Mouse (Mus musculus) heart, postnatal 0 days (tissue): Measurements from ENCODE around the gene Zfand3. TPM values are rescaled to one million over a fixed set of nuclear protein-coding genes. Genes with fewer than 3 reads are reported as not detected.

ENCODE experiments used
- ATAC-seq: fragments of 200-750 bp; cut with Nextera tagmentation; 2 replicates; pipeline ENCODE4 v1.8.0; 2017; ENCODE audit warnings: low read depth, moderate number of reproducible peaks, moderate library complexity; ENCODE audit not compliant: insufficient read depth
- DNase-seq: peaks from one replicate; pipeline ENCODE4 v3.0.0-alpha.2; 2016; ENCODE audit warnings: low spot score
- H3K27ac ChIP-seq: fragments of 300-500 bp; sonication (generic); 2 replicates; pipeline ENCODE4 v1.5.1; 2014; ENCODE audit warnings: low read depth, mild to moderate bottlenecking
- H3K27me3 ChIP-seq: fragments of 300-500 bp; sonication (generic); 2 replicates; pipeline ENCODE4 v1.6.1; 2014; ENCODE audit warnings: low read length, mixed read lengths; ENCODE audit not compliant: control insufficient read depth, insufficient read depth
- H3K36me3 ChIP-seq: fragments of 300-500 bp; sonication (generic); replicated peaks from 2 replicates; pipeline ENCODE4 v1.6.1; 2014; ENCODE audit warnings: low read length, mixed read lengths; ENCODE audit not compliant: control insufficient read depth, insufficient read depth
- H3K4me1 ChIP-seq: fragments of 300-500 bp; sonication (generic); 2 replicates; pipeline ENCODE4 v1.6.1; 2014; ENCODE audit warnings: antibody characterized with exemption; ENCODE audit not compliant: control insufficient read depth, insufficient read depth
- H3K4me2 ChIP-seq: fragments of 300-500 bp; sonication (generic); 2 replicates; pipeline ENCODE4 v1.6.1; 2014; ENCODE audit warnings: low read depth, mild to moderate bottlenecking, low read length, moderate library complexity
- H3K4me3 ChIP-seq: fragments of 300-500 bp; sonication (generic); 2 replicates; pipeline ENCODE4 v1.5.1; 2014; ENCODE audit warnings: low read depth, low read length
- H3K9ac ChIP-seq: fragments of 300-500 bp; sonication (generic); replicated peaks from 2 replicates; pipeline ENCODE4 v1.6.1; 2014; ENCODE audit warnings: low read depth, low read length, mixed read lengths
- H3K9me3 ChIP-seq: fragments of 300-500 bp; sonication (generic); replicated peaks from 2 replicates; pipeline ENCODE4 v1.6.1; 2016; ENCODE audit warnings: low read length; ENCODE audit not compliant: control insufficient read depth
- CTCF ChIP-seq: IDR thresholded peaks from 2 replicates; pipeline ENCODE4 v1.5.1; 2016; ENCODE audit warnings: antibody characterized with exemption, control low read depth, low read depth
- EP300 ChIP-seq: IDR thresholded peaks from 2 replicates; pipeline ENCODE4 v1.6.1; 2016; ENCODE audit warnings: antibody characterized with exemption, low read depth
- WGBS: fragments of 180-500 bp; shearing (Covaris S2); extraction: QIAGEN DNeasy Blood & Tissue Kit; methylation state at CpG from one replicate; pipeline ENCODE4 v1.1.7; 2014; 5-methylcytosine and 5-hydroxymethylcytosine counted together
- polyA plus RNA-seq: library from polyadenylated mRNA; unstranded; fragments of >200 nt; fragmentation: Nextera tagmentation; extraction: Ambion mirVana; gene quantifications from 2 replicates; pipeline ENCODE4 v1.2.1, GENCODE M21; 2015
- total RNA-seq: library from RNA; depleted of rRNA; stranded (reverse); fragments of >200 nt; gene quantifications from 2 replicates; pipeline ENCODE4 v1.2.3, GENCODE M21; 2014; ENCODE audit warnings: low replicate concordance; rRNA removed

Gene Zfand3
- total RNA-seq, result 77.7 and 131 TPM in 2 replicates
- polyA plus RNA-seq, result 49.0 and 53.2 TPM in 2 replicates

DNA sequence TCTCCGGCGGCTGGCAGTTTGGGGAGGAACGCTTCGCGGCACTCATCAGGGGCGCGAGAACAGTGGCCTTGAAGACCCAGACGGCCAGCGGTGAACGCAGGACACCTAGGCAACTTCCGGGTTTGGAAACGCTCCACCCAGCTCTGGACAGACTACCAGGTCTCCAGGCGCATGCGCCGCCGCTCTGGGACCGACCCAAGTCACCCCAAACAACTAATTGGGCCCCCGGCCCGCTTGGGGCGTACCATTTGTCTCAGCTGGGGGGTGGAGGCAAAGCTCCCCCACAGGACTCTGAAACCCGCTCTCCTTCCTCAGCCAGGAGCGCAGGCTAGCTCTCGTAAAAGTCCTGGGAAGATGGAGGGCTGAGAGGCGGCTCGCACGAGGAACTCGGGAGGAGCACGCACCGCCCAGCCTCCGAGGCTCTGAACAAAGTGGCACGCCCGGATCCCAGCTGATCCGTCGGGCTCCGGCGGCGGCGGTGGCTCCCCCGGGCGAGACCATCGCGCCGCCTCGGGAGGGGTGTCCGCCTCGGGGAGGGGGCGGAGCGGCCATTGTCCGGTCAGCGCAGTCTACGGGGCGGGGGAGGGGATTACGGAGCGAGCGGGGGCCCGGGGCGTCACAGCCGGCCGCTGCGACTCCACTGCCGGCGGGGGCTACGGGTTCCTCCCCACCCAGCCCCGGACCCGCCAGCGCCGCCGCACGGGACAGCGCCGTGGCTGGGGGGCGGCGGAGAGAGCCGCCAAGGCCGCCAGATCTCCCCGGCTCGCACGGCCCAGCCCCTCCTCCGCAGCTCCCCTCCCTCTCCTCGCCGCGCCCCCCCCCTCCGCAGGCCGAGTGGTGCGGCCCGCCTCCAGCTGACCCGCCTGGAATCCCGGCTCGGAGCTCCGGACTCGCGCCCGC is at the start of gene Zfand3:
TSS of gene Zfand3 (plus strand) at position 531 of the 900 bp plus-strand sequence.
- ATAC-seq, result peak; percentile 93
- peak within 1 kb of the TSS; percentile 96 for H3K4me3 ChIP-seq
- peak; percentile 93 for DNase-seq
- no peaks in the 10 kb centered on the region for H3K36me3 ChIP-seq
- H3K27me3 ChIP-seq, result no peaks in the 10 kb centered on the region
- peak within 1 kb of the TSS; percentile 76 for H3K4me2 ChIP-seq
- peak within 1 kb of the TSS; percentile 99 for H3K9ac ChIP-seq
- H3K9me3 ChIP-seq, result no peaks in the 10 kb centered on the region
- H3K4me1 ChIP-seq, result peaks cover 31% of the 10 kb centered on the region
- no peak for TF ChIP-seq CTCF
- peak; percentile 43; the same call in 1 of the 2 replicates for TF ChIP-seq EP300
- peak within 1 kb of the TSS; percentile 95 for H3K27ac ChIP-seq
- WGBS, result under 1% methylated on average over 55 of the region's 93 CpGs

- ATAC-seq (no peak), DNase-seq (no peak)
- Histone ChIP-seq H3K4me2 (no peak overlapping the region), H3K4me3 (no peak overlapping the region), H3K27me3 (no peaks in the 10 kb centered on the region), H3K4me1 (no peaks in the 10 kb centered on the region), H3K36me3 (no peaks in the 10 kb centered on the region), H3K27ac (no peak overlapping the region), H3K9ac (no peak overlapping the region), H3K9me3 (peaks cover 11% of the 10 kb centered on the region; the same call in 1 of the 2 replicates)
- TF ChIP-seq CTCF (no peak), EP300 (no peak)
- 43% methylated on average over 8 of the region's 8 CpGs for WGBS
Measured at GRCm38 (mm10) chr17:29955880-29956279, 48.7 kb upstream of the Zfand3 start.

DNA sequence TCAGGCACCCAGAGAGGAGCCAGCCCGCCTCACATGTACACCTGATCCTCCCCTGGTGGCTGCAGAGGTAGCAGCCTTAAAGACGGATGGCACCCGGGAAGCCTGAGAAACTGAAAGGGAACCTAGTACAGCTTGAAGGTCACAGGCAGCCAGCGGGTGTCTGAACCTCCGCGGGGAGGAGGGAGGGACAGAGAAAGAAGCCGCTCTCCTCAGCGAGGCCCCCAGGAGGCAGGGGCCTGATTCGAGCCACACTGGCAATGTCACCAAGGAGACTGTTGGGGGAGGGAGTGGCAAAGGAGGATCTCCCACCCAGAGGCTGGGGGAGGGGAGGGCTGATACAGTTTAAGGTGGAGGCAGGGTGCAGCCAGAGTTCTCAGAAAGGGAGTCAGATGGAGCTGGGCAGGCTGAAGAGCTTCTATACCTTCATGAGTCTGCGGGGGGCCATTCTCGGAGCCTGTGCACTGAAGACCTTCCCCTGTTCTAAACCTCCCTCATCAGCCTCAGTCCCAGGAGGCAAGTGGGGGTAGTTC is 40.7 kb upstream of the Zfand3 start:
- no peak for DNase-seq
- H3K4me1 ChIP-seq, result no peaks in the 10 kb centered on the region; the same call in 1 of the 2 replicates
- TF ChIP-seq CTCF, result no peak
- no peak for TF ChIP-seq EP300
- H3K4me2 ChIP-seq, result peak overlapping the region; percentile 55
- peak overlapping the region; percentile 31 for H3K4me3 ChIP-seq
- H3K9me3 ChIP-seq, result no peaks in the 10 kb centered on the region
- no peaks in the 10 kb centered on the region for H3K36me3 ChIP-seq
- no peak overlapping the region for H3K27ac ChIP-seq
- peaks cover 18% of the 10 kb centered on the region; the same call in 1 of the 2 replicates for H3K27me3 ChIP-seq
- H3K9ac ChIP-seq, result 0 out of 2 replicates have a peak overlapping the region, but pooled peaks have one; percentile 0
- WGBS, result 5% methylated on average over 11 of the region's 11 CpGs
- ATAC-seq, result peak; percentile 51

GRCm38 (mm10) chr17:29965506-29965905 is 39.0 kb upstream of the Zfand3 start:
- ATAC-seq (no peak), DNase-seq (no peak)
- TF ChIP-seq CTCF, result no peak
- TF ChIP-seq EP300, result no peak
- Histone ChIP-seq H3K4me2 (no peak overlapping the region), H3K9ac (no peak overlapping the region), H3K36me3 (no peaks in the 10 kb centered on the region), H3K4me1 (no peaks in the 10 kb centered on the region; the same call in 1 of the 2 replicates), H3K4me3 (no peak overlapping the region), H3K27me3 (peaks cover 18% of the 10 kb centered on the region; the same call in 1 of the 2 replicates), H3K9me3 (no peaks in the 10 kb centered on the region), H3K27ac (no peak overlapping the region)
- 56% methylated on average over 5 of the region's 5 CpGs for WGBS

DNA sequence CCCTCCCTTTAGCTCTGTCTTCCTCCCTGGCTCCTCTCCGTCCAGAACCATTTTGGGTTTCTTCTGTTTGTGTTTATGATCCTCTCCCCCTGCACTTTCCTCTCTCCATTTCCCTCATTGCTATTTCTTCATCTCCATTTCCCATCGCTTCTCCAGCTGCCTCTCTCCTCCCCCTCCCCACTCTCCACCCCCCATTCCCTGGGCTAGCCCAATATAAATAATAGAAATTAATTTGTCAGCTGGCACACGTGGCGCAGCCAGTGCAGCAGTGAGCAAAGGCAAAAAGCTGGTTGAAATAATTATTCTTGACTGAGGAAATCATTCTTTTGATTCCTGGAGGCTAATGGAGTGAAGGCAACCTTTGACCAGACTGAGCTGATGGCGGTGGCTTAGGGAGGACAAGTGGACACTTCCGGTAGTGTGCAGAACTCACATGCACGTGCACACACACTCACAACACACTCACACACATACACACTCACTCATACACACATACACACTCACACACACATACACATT is 34.4 kb upstream of the Zfand3 start, which contains the start of gene Mdga1:
TSS of gene Mdga1 (minus strand) at position 51 of the 519 bp plus-strand sequence.
- H3K27ac ChIP-seq, result no peak within 1 kb of the TSS
- TF ChIP-seq CTCF (no peak), EP300 (no peak)
- H3K4me1 ChIP-seq, result no peaks in the 10 kb centered on the region
- no peaks in the 10 kb centered on the region for H3K36me3 ChIP-seq
- no peaks in the 10 kb centered on the region for H3K9me3 ChIP-seq
- no peak within 1 kb of the TSS for H3K4me3 ChIP-seq
- H3K4me2 ChIP-seq, result no peak within 1 kb of the TSS
- DNase-seq (no peak), ATAC-seq (no peak)
- H3K27me3 ChIP-seq, result 0 out of 2 replicates have a peak, but pooled peaks cover 7% of the 10 kb centered on the region
- 81% methylated on average over 7 of the region's 7 CpGs for WGBS
- no peak within 1 kb of the TSS for H3K9ac ChIP-seq
